Mouse (Mus musculus) splenic B cell, adult 2 months (primary cell): Measurements from ENCODE around the gene Spns2.

ENCODE experiments used
- DNase-seq: peaks from one replicate; pipeline ENCODE4 v3.0.0-alpha.2; 2011; ENCODE audit warnings: low read depth, low spot score
- H3K27me3 ChIP-seq: 2 replicates; pipeline ENCODE4 v1.6.1; 2012; ENCODE audit warnings: mild to moderate bottlenecking, low read length, moderate library complexity, mixed read lengths; ENCODE audit not compliant: control insufficient read depth, poor library complexity, insufficient read depth, severe bottlenecking
- H3K36me3 ChIP-seq: 2 replicates; pipeline ENCODE4 v1.6.1; 2012; ENCODE audit warnings: mild to moderate bottlenecking, low read length, moderate library complexity, mixed read lengths; ENCODE audit not compliant: control insufficient read depth, poor library complexity, insufficient read depth, severe bottlenecking

Gene Spns2

GRCm38 (mm10) chr11:72514967-72515366, 25.3 kb upstream of the Spns2 start:
- Histone ChIP-seq H3K36me3 (peaks cover 4% of the 10 kb centered on the region), H3K27me3 (no peaks in the 10 kb centered on the region)
- DNase-seq, result no peak

GRCm38 (mm10) chr11:72508651-72509050, 18.9 kb upstream of the Spns2 start:
- DNase-seq, result no peak
- Histone ChIP-seq H3K27me3 (no peaks in the 10 kb centered on the region), H3K36me3 (no peaks in the 10 kb centered on the region; the same call in none of the 2 replicates)

GRCm38 (mm10) chr11:72507651-72508050, 17.9 kb upstream of the Spns2 start:
- H3K36me3 ChIP-seq, result no peaks in the 10 kb centered on the region; the same call in none of the 2 replicates

GRCm38 (mm10) chr11:72504016-72504797, 14.5 kb upstream of the Spns2 start:
- Histone ChIP-seq H3K27me3 (no peaks in the 10 kb centered on the region), H3K36me3 (no peaks in the 10 kb centered on the region; the same call in 1 of the 2 replicates)
- DNase-seq, result no peak

More at GRCm38 (mm10) chr11:72507651-72508050, 17.9 kb upstream of the Spns2 start:
- no peak for DNase-seq
- no peaks in the 10 kb centered on the region for H3K27me3 ChIP-seq

GRCm38 (mm10) chr11:72503501-72503921, 13.8 kb upstream of the Spns2 start:
- H3K27me3 ChIP-seq, result no peaks in the 10 kb centered on the region

GRCm38 (mm10) chr11:72502236-72502635, 12.5 kb upstream of the Spns2 start:
- no peak for DNase-seq
- no peaks in the 10 kb centered on the region; the same call in 1 of the 2 replicates for H3K36me3 ChIP-seq
- H3K27me3 ChIP-seq, result no peaks in the 10 kb centered on the region

More at GRCm38 (mm10) chr11:72503501-72503921, 13.8 kb upstream of the Spns2 start:
- no peak for DNase-seq
- no peaks in the 10 kb centered on the region; the same call in 1 of the 2 replicates for H3K36me3 ChIP-seq

GRCm38 (mm10) chr11:72501426-72502002, 11.8 kb upstream of the Spns2 start:
- no peaks in the 10 kb centered on the region for H3K27me3 ChIP-seq
- DNase-seq, result no peak
- H3K36me3 ChIP-seq, result no peaks in the 10 kb centered on the region; the same call in 1 of the 2 replicates

GRCm38 (mm10) chr11:72500139-72500538, 10.4 kb upstream of the Spns2 start:
- DNase-seq, result no peak
- no peaks in the 10 kb centered on the region for H3K27me3 ChIP-seq

GRCm38 (mm10) chr11:72497367-72497766, 7.7 kb upstream of the Spns2 start:
- Histone ChIP-seq H3K36me3 (no peaks in the 10 kb centered on the region; the same call in 1 of the 2 replicates), H3K27me3 (no peaks in the 10 kb centered on the region)
- DNase-seq, result no peak

More at GRCm38 (mm10) chr11:72500139-72500538, 10.4 kb upstream of the Spns2 start:
- no peaks in the 10 kb centered on the region; the same call in 1 of the 2 replicates for H3K36me3 ChIP-seq

- Histone ChIP-seq H3K36me3 (no peaks in the 10 kb centered on the region; the same call in 1 of the 2 replicates), H3K27me3 (no peaks in the 10 kb centered on the region)
- DNase-seq, result no peak
Observed at GRCm38 (mm10) chr11:72496775-72497174, 7.1 kb upstream of the Spns2 start.

- DNase-seq, result no peak
- Histone ChIP-seq H3K27me3 (no peaks in the 10 kb centered on the region), H3K36me3 (no peaks in the 10 kb centered on the region; the same call in 1 of the 2 replicates)
Observed at GRCm38 (mm10) chr11:72496066-72496465, 6.4 kb upstream of the Spns2 start.

- Histone ChIP-seq H3K27me3 (no peaks in the 10 kb centered on the region), H3K36me3 (no peaks in the 10 kb centered on the region; the same call in 1 of the 2 replicates)
- peak; percentile 26 for DNase-seq
Observed at GRCm38 (mm10) chr11:72494046-72494988, 4.6 kb upstream of the Spns2 start.

GRCm38 (mm10) chr11:72491130-72491960, 1.6 kb upstream of the Spns2 start:
- peak; percentile 34 for DNase-seq
- H3K36me3 ChIP-seq, result no peaks in the 10 kb centered on the region; the same call in 1 of the 2 replicates
- H3K27me3 ChIP-seq, result no peaks in the 10 kb centered on the region
